Mouse (Mus musculus) gastrocnemius, adult 2 months (tissue): ENCODE data around the gene D330045A20Rik. TPM values are rescaled to one million over a fixed set of nuclear protein-coding genes. Genes with fewer than 3 reads are reported as not detected.
"Not testable (repeated sequence)": the region's sequence is repeated elsewhere in the genome, so short reads cannot be mapped to it uniquely, and the experiment has no call there.

Source experiments
- DNase-seq: peaks from one replicate; pipeline ENCODE4 v3.0.0; 2022
- H3K27ac ChIP-seq: fragments of 200-600 bp; 2 replicates; pipeline ENCODE4 v1.8.1; 2022; ENCODE audit warnings: mild to moderate bottlenecking
- H3K4me3 ChIP-seq: fragments of 200-600 bp; 2 replicates; pipeline ENCODE4 v1.8.1; 2022; ENCODE audit warnings: mild to moderate bottlenecking, moderate library complexity
- CTCF ChIP-seq: fragments of 200-600 bp; IDR thresholded peaks from 2 replicates; pipeline ENCODE4 v1.8.1; 2022; ENCODE audit warnings: antibody characterized with exemption, mild to moderate bottlenecking, moderate library complexity
- intact Hi-C: fragments of 180-260 bp; cut with DNase I; formaldehyde crosslinking; loops from one replicate; pipeline ENCODE4 v1.15.1; 2025
- long read RNA-seq, 2 experiments: library from polyadenylated mRNA; stranded (forward); transcript quantifications; one replicate each; pipeline ENCODE4 v2.0.0; 2021
- total RNA-seq, 2 experiments: library from RNA; stranded (reverse); gene quantifications; 2 replicates each; pipeline ENCODE4 v1.2.3; 2021

Gene D330045A20Rik
- total RNA-seq: under 1 TPM in 1 of 2 experiments, not detected in 1; 0.25 TPM
- long read RNA-seq, experiment 1: 0 reads
- long read RNA-seq, experiment 2: 0 reads

DNA sequence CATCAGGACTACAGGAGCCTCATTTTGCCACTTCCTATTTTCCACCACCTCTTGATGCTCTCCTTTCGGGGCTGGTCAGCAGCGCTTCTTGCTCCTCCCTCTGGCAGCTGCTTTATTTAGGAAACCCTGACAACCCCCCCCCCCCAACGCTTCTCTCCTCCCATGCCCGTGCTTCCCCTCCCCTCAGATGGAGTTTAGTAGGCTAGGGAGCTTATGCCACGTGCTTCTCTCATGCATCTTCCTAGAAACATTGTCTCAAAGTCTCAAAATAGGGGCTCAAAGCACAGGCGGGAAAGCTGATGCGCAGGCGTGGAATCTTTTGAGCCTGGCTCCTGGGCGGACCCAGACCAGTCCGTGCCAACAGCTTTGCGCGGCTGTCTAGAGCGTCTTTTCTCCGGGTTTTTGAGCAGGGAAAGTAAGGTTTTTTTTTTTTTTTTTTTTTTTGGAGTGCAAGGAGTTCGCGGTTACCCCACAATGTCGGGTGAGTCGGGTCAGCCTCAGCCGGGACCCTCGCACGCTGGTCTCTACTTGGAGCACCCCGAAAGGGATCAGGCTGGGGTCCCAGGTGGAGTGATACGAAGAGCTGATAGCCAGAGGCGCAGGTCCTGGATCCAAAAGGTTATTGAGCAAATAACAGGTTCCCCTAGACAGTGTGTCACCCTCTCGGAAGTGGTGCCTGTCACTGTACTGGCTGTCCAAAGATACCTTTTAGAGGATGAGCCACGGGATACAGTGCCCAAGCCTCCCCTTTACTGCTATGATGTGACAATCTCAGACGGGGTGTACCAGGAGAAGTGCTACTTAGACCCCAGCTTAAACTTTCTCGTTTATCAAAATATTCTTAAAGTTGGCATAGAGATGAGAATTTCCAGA is at the start of gene D330045A20Rik:
Gene D330045A20Rik, plus strand, starts transcription at position 346 of the 873 bp plus-strand sequence.
- H3K27ac ChIP-seq: no peak within 1 kb of the TSS
- H3K4me3 ChIP-seq: peak within 1 kb of the TSS; percentile 54
- intact Hi-C loops: no loop called here
- peak; percentile 24 for DNase-seq
- TF ChIP-seq CTCF: no peak

DNA sequence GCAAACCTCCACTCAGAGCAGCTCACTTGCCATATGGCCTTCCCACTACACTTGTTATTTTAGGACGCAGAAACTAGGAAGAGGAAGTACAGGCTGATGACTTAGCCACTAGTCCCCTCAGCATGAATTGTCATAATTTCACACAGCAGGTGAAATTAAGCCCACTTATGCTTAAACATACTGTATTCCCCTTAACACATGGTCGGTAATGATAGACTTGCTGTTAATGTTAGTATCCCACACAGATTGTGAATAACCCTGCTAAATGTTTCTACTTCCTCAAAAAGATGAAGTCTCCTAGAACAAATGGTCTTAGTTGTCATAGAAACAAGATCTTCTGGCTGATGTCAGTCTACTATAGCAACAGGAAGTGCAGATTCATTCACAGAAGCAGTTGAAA is 47.6 kb upstream of the D330045A20Rik start:
- no peak for DNase-seq
- TF ChIP-seq CTCF: no peak
- H3K4me3 ChIP-seq: no peak overlapping the region
- intact Hi-C loops: no loop called here
- H3K27ac ChIP-seq: no peak overlapping the region

- TF ChIP-seq CTCF: no peak
- intact Hi-C loops: no loop called here
- DNase-seq: no peak
- H3K27ac ChIP-seq: no peak overlapping the region
- H3K4me3 ChIP-seq: no peak overlapping the region
These were observed 45.0 kb upstream of the D330045A20Rik start for GRCm38 (mm10) chrX:139435202-139435601.

- H3K27ac ChIP-seq, intact Hi-C loops, H3K4me3 ChIP-seq, DNase-seq: not testable (repeated sequence)
These were observed 39.1 kb upstream of the D330045A20Rik start for GRCm38 (mm10) chrX:139441057-139441456.

DNA sequence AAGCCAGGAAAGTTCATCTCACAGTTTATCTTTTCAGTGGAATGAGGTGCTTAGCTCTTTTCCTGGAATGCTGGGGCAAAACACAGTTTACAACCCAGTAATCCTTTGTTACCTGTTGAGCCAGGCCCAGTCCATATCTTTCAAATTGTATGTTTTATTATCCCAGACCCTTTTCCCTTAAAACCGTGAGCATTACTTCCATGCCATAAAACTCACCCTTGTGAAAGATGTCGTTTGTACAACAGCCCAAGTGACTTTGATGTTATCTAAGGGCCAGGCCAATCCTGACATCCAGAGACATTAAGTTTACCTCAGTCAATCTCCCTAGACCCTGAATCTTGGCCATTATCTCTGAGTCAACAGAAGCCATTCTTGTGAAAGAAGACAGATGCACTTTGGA is 23.4 kb upstream of the D330045A20Rik start:
- DNase-seq: no peak
- H3K27ac ChIP-seq: no peak overlapping the region
- TF ChIP-seq CTCF: no peak
- intact Hi-C loops: no loop called here
- no peak overlapping the region for H3K4me3 ChIP-seq

DNA sequence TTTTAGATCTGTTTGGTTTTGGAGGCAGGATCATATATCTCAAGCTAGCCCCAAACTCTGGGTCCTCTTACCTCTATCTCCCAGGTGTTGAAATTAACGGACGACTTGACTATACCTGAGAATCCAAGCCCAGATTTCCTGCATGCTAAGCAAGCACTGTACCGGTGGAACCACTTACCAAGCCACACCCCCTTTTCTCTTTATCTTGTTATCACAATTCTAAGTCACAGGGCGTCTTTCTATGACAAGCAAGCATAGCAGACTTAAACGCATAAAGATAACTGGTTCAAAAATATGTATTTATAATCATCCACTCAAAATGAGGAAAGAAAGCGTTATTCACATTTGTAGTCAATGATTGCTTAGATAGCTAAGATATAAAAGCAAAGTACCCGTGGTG is 1.9 kb downstream of the D330045A20Rik start:
- no peak for DNase-seq
- intact Hi-C loops: no loop called here
- no peak for TF ChIP-seq CTCF
- no peak overlapping the region for H3K27ac ChIP-seq
- no peak overlapping the region for H3K4me3 ChIP-seq

- H3K27ac ChIP-seq: no peak overlapping the region
- intact Hi-C loops: no loop called here
These were observed 4.8 kb downstream of the D330045A20Rik start for GRCm38 (mm10) chrX:139484974-139485373.

GRCm38 (mm10) chrX:139516156-139516555 is 36.0 kb downstream of the D330045A20Rik start:
- no peak for DNase-seq
- no peak overlapping the region for H3K4me3 ChIP-seq
- intact Hi-C loops: no loop called here
- no peak overlapping the region for H3K27ac ChIP-seq
- no peak for TF ChIP-seq CTCF

More at GRCm38 (mm10) chrX:139484974-139485373, 4.8 kb downstream of the D330045A20Rik start:
- TF ChIP-seq CTCF: no peak
- no peak for DNase-seq
- no peak overlapping the region for H3K4me3 ChIP-seq

DNA sequence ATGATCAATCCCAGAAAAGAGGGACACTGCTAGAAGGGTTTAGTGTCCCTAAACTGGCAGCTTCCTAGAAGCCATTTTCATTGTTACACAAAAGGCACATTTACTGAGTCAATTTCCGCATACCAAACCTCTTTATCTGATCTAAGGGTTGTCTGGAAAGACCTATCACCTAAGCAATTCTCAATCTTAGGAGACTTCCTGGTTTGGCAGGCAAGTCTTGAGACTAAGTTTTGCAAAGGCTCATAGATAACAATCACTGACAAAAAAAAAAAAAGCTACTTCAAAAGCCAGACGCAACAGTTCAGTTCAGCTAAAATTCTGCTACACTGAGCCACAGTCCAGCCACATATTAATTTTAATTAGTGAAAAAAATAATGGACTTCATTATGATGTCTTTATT is 39.1 kb downstream of the D330045A20Rik start:
- no peak overlapping the region for H3K27ac ChIP-seq
- TF ChIP-seq CTCF: no peak
- intact Hi-C loops: no loop called here
- H3K4me3 ChIP-seq: no peak overlapping the region
- no peak for DNase-seq

GRCm38 (mm10) chrX:139524303-139525091 is 44.3 kb downstream of the D330045A20Rik start:
- H3K4me3 ChIP-seq: no peak overlapping the region
- intact Hi-C loops: no loop called here
- no peak for TF ChIP-seq CTCF
- H3K27ac ChIP-seq: no peak overlapping the region
- no peak for DNase-seq

DNA sequence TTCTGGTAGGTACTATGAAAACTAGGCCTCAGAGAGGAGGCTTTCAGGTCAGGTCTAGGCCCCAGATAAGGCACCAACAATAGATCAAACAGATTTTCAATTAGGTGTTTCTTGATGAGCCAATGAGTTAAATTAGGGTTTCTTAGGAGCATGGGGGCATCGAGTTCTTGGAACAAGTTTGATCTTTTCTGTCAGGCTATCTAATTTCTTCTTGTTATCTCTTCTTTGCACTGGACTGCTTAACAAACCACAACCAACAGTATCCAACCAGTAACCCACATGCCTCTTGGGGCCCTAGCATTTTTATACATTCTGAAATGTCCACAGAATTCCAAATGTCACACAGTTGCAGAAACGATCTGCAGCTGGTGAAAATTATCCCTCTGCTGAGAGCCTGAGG is 45.6 kb downstream of the D330045A20Rik start:
- no peak for DNase-seq
- intact Hi-C loops: no loop called here
- H3K27ac ChIP-seq: no peak overlapping the region
- no peak for TF ChIP-seq CTCF
- no peak overlapping the region for H3K4me3 ChIP-seq

- TF ChIP-seq CTCF: no peak
- intact Hi-C loops: no loop called here
- no peak for DNase-seq
- H3K27ac ChIP-seq: no peak overlapping the region
- H3K4me3 ChIP-seq: no peak overlapping the region
These were observed 46.8 kb downstream of the D330045A20Rik start for GRCm38 (mm10) chrX:139526984-139527383.

GRCm38 (mm10) chrX:139529678-139530077 is 49.5 kb downstream of the D330045A20Rik start:
- DNase-seq: no peak
- no peak for TF ChIP-seq CTCF
- Histone ChIP-seq H3K4me3 (no peak overlapping the region), H3K27ac (no peak overlapping the region)
- intact Hi-C loops: no loop called here
